Mouse (Mus musculus) kidney, adult 11 months (tissue): ENCODE data around the gene Pcyox1.
"Not testable (repeated sequence)": the region's sequence is repeated elsewhere in the genome, so short reads cannot be mapped to it uniquely, and the experiment has no call there.

Source experiments
- DNase-seq: peaks from one replicate; pipeline ENCODE4 v3.0.0; 2022

The Pcyox1 gene

DNA sequence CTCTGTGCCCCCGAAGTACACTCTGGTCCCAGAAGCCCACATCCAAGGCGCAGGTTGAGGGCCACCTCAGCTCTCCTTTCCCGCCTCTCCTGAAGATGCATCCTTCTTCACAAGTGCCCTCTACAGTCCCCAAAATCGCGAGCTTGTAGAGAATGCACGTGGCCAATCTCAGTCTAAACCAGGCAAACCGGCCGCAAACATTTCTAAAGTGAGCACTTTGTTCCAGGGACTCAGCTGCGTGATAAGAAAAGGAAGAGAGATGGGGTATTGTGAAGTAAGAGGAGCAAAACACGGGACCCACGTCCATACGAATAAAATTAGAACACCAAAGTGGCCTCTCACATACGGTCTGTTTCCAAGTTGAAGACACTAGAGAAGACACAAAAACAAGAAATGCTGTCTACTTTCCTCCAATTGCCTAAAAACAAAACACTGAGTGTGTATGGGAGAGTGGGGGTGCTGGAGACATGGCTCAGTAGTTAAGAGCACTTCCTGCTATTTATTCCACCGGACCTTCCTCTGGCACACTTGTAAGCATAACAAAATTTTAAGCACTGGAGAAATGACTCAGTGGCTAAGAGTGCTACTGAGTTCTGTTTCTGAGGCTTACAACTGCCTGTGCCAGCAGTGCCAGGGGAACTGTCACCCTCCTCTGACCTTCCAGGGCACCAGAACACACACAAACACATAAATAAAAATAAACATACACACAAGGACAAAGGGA lies 465 bp upstream of the Pcyox1 start:
- DNase-seq, result no peak

DNA sequence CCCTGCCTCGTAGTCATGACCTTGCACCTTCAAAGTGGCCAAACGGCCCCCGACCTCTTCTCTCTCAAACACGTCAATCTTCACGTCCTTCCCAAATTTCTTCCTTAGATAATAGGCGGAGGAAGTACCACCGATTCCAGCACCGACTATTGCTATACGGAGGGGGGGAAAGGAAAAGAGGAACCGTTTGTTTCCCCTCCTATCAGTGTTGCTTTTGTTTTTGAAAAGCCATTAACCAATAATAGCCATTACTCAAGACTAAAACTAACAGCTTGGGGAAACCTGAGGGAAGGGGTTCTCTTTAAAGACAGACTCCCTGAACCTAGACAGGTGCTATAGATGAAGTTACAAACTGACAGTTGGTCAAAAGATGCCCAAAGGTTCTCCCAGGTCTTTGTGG lies 985 bp downstream of the Pcyox1 start:
- DNase-seq, result no peak

DNA sequence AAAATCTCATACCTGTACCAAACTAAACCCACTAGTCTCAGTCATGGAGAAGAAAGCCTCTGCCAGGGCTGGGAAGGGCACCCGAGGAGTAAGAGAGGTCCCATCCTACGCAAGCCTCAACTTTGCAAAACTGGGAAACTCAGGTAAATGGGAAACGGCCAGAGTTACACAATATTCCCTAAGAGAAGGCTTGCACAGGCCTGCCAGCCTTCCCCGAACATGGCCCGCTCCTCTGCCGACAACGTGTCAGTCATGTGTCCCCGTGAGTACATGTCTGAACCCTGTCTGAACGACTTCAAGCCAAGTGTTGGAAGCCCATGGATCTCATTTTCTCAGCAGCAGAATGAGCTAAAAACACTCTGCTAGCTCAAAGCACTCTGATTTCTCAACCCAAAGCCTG lies 1.9 kb downstream of the Pcyox1 start:
- no peak for DNase-seq

GRCm38 (mm10) chr6:86394078-86394720 lies 2.8 kb downstream of the Pcyox1 start:
- DNase-seq, result no peak

- no peak for DNase-seq
Measured at GRCm38 (mm10) chr6:86393187-86393586, 3.8 kb downstream of the Pcyox1 start.

DNA sequence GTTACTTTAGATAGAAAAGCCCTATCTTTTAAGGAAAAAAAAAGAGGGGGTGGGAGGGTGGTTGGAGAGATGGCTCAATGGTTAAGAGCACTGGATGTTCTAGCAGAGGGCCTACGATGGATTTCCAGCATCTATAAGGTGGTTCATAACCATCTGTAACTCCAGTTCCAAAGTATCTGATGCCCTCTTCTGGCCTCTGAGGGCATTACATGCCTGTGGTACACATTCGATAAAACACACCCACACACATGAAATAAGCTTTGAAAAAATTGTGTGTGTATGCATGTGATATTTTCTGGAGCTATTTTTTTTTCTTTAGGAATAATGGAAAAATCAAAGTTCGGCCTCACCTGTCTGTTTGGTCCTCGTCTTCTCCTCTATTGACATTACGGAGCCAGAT lies 5.6 kb downstream of the Pcyox1 start:
- no peak for DNase-seq

- no peak for DNase-seq
Measured at GRCm38 (mm10) chr6:86388461-86388860, 8.5 kb downstream of the Pcyox1 start.

DNA sequence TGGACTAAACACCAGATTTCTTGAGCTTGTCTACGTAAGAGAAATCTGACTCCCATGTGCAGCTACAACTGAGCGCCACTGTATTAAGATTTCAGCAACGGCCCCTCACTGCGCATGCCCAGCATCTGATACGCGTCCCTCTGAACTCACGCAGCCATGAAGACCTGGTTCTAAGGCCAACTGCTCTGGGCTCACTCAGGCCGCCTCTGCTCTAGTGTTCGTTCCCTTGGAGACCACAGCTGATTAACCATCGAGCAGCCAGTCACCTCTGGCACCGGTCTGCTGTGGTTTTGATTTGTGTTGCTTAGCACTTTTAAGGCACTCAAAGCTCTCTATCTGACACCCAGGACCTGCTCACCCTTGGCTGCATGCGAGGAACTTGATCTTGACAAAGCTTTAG lies 9.6 kb downstream of the Pcyox1 start:
- DNase-seq, result peak; percentile 86

DNA sequence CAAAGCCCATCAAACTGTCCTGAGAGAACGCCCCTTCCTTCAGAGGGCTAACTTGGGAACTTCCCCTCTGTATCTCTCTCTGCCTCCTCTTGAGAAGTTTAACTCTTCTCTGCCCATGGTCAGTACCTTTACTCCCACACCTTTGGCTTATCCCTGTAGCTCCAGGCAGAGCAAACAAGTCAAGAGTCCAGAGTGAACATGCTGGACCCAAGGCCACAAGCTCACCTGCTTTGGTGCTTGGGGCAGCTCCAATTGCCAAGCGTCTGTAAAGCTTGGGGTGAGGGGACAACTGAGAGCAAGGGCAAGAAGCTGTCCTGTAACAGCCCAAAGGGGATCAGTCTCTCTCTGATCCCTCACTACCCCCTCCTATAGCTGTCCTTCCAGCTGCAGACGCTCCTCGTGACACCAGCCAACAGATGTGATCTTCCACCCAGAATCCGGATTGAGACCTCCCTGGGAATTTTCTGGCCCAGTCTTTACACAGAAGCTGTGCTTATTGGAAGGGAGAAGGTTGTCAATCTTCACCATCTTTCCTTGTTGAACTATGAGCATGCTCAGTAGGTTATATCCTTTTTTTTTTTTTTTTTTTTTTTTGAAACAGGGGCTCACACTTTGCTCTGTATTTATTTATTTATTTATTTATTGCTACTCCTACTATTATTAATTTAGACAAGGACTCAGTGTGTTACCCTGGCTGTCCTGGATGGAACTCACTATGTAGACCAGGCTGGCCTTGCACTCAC lies 11.4 kb downstream of the Pcyox1 start:
- DNase-seq, result no peak

- no peak for DNase-seq
Measured at GRCm38 (mm10) chr6:86384692-86385091, 12.3 kb downstream of the Pcyox1 start.

- no peak for DNase-seq
Measured at GRCm38 (mm10) chr6:86383370-86383769, 13.6 kb downstream of the Pcyox1 start.

DNA sequence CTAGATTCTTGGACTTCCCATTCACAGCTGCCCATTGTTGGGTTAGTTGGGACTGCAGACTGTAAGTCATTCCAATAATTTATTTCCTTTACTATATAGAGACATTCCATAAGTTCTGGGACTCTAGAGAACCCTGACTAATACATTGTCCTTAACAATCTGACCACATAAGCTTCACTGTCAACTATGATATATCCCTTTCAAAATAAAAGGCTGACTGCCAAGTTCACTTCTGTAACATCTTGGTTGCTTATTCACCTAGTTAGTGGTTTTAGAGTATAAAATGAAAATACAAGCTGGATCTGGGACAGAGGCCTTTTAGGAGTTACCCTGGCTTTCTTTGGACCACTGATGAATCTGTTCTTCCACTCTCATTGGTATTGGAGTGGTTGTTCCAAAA lies 14.4 kb downstream of the Pcyox1 start:
- DNase-seq, result no peak

DNA sequence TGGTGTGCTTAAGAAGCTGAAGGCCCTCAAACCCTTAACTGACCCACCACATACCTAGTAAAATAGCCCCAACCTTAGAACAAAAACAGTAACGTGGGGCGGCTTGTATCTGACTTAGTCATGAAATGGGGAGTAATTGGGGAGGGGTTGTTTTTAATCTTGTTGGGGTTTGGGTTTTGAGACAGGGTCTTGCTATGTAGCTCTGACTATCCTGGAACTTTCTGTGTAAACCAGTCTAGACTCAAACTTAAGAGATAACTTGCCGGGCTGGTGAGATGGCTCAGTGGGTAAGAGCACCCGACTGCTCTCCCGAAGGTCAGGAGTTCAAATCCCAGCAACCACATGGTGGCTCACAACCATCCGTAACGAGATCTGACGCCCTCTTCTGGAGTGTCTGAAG lies 16.8 kb downstream of the Pcyox1 start:
- DNase-seq, result not testable (repeated sequence)

GRCm38 (mm10) chr6:86378341-86378740 lies 18.6 kb downstream of the Pcyox1 start:
- DNase-seq, result no peak

DNA sequence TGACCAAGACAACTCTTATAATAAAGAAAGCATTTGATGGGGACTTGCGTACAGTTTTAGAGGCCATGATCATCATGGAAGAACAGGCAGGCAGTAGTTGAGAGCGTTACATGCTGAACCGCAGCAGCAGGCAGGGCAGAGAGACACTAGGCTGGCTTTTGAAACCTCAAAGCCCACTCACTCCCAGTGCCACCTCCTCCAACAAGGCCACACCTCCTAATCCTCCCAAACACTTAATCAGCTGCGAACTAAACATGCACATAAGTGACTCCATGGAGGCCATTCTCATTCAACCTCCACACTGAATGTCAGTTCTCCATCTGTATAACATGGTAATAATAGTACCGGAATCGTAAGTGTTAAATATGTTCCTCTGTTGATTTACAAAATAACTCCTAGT lies 23.4 kb downstream of the Pcyox1 start:
- no peak for DNase-seq

DNA sequence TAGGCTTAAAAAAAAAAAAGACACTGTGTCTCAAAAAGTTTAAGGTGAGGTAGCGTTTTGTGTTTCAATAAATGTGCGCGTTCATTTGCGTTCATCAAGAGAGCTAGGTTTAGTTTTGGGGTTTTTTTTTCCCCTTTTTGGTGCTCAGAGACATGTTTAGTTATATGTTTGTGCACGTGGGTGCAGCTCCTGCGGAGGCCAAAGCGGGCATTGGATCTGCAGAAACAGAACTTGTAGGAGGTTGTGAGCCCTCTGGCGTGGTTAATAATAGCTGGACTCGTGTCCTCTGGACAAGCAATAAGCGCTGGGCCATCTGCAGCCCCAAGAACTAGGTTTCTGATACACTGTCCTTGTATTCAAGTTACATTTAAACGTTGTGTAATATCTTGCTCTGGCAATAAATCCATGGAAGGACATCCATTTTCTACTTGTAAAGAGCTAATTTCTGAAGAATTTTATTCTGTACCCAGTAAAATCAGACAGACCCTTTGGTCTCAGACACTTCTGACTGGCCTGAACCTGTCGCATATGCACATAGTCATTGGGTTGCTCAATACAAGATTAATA lies 24.9 kb downstream of the Pcyox1 start:
- DNase-seq, result no peak

- DNase-seq, result peak; percentile 96
Measured at GRCm38 (mm10) chr6:86371340-86371911, 25.5 kb downstream of the Pcyox1 start.

DNA sequence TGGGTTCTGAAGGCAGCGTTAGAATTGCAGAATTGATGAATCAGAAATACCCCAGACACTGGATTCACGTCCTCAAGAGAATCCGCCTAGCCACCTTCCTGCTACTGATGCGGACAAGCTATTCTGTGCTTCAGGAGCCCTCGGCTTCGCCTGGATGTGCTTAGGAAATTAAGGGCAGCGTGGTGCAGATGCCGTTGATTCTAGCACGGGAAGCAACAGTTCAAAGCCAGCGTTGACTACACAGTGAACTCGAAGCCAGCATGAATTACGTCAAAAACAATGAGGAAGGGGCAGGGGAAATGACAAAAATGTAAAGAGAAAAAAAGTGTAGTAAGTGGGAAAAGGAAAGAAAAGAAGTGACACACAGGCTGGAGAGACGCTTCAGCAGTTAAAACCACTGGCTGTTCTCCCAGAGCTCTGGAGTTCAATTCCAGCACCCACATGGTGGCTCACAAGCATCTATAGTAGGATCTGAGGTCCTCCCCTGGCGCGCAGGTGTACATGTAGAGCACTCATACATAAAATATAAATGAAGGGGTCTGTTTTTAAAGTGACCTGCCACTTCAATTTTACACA lies 26.1 kb downstream of the Pcyox1 start, which contains the start of gene Snrpg:
Snrpg (plus strand) TSS at position 541 of the 576 bp plus-strand sequence.
- DNase-seq, result no peak

DNA sequence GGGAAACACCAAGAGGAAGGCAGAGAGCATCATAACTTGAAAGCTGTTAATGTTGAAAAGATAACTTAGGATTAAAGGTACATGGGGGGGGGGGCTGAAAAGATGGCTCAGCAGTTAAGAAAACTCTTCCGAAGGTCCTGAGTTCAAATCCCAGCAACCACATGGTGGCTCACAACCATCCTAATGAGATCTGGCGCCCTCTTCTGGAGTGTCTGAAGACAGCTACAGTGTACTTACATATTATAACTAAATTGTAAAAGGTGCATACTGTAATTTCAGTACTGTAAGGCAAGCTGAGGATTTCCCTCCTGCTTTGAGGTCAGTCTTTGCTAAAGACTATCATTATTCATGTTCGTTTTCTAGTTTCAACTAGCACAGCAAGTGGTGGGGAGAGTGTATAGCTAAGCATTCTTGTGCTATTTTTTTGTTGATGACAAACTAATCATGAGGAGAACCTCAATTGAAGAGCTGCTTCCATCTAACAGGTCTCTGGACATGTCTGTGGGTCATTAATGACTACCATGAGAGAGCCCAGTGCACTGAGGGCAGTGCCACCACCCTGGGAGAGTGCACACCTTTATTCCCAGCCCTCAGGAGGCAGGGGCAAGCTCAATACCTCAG lies 26.8 kb downstream of the Pcyox1 start:
- no peak for DNase-seq

GRCm38 (mm10) chr6:86368479-86368878 lies 28.5 kb downstream of the Pcyox1 start:
- DNase-seq, result no peak

DNA sequence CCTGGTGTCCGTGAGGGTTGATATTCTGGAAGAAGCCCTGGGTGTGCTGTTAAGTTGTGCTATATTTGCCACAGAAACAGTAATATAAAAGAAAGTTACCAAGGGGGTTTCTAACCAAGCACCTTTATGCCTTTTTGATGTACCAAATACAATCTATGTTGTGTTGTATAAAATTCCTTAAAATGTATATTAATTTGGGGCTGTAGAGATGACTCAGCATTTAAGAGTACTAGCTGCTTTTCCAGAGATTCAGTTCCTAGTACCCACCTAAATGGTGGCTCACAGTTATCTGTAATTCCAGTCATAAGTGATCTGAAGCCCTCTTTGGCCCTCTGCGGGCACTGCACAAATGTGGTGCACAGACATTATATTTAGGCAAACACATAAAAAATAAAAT lies 30.1 kb downstream of the Pcyox1 start:
- no peak for DNase-seq

- peak; percentile 64 for DNase-seq
Measured at GRCm38 (mm10) chr6:86366125-86366852, 30.7 kb downstream of the Pcyox1 start.
